Mouse (Mus musculus) hematopoietic stem cell, adult 5-6 weeks (primary cell): ENCODE data around the gene Ap3d1. TPM values are rescaled to one million over a fixed set of nuclear protein-coding genes. Genes with fewer than 3 reads are reported as not detected.

ENCODE experiments used
- ATAC-seq, 2 experiments: fragments of 125-278 bp in 1 of 2; replicated peaks in 1 of 2; 2 replicates each; pipeline ENCODE4 v1.8.0; 2016 to 2017; ENCODE audit warnings: inconsistent platforms in 2 of 2, mild to moderate bottlenecking in 2 of 2, moderate number of reproducible peaks in 2 of 2, low read depth in 1 of 2, moderate TSS enrichment in 1 of 2; ENCODE audit not compliant: low FRiP score in 2 of 2, poor library complexity in 2 of 2, severe bottlenecking in 2 of 2, insufficient read depth in 1 of 2, low TSS enrichment in 1 of 2
- total RNA-seq: library from RNA; stranded (forward); fragments of 172-1452, 232-1000 nt; gene quantifications from 2 replicates; pipeline ENCODE4 v1.2.3, GENCODE M21; 2017

Gene Ap3d1
- total RNA-seq, 1 experiment from 2014 or later: 37.7 TPM

DNA sequence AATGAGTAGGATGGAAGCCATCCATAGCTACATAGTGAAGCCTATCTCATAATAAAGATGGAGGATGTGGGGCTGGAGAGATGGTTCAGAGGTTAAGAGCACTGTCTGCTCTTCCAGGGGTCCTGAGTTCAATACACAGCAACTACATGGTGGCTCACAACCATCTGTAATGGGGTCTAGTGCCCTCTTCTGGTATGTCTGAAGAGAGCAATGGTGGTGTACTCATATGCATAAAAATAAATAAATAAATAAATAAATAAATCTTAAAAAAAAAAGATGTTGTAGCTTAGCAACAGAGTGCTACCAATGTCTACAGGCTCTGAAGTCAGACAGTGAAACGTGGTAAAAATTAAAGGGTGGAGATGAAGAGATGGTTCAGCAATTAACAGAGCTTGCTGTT lies 3.4 kb downstream of the Ap3d1 start:
- no peak for ATAC-seq

DNA sequence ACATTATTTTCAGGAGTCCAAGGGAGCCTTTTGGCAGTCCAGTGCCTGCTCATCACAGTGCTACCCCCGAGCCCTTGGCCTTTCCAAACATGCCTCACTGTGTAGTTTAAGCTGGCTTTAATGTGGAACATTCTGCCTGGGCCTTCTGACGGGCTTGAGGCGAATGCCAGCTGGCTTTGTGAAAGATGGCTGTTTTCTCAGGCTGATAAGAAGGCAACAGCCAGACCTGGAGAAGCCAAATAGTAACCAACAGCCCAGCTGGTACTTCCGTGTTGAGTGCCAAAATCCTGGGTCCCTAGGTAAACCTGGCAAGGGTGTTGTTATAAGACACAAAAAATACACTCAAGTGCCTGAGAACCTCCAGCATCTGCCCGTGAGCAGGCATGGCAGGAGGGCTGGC lies 5.3 kb downstream of the Ap3d1 start:
- no peak for ATAC-seq

DNA sequence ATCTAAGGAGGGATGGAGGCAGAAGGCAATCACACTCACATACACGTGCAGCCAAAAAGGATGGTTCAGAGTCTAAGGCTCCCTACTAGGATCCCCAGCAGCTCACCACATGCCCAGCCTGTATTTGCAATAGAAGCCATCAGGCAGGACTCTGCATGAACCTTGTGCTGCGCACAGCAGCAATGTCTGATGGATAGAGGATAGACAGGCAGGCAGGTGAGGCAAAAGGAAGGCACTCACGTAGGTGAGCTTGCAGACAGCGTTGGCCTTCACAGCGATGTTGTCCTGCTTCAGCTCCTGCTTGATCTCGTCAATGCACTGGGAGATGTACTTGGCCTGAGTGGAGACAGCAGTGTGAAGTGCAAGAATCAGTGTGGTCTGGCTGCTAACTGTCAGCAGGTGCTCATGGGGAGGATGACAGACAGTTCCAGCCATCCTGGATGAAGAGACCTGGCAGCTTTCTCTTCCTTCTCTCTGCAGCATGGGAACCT lies 9.4 kb downstream of the Ap3d1 start:
- no peak for ATAC-seq

- no peak for ATAC-seq
These were observed 14.5 kb downstream of the Ap3d1 start for GRCm38 (mm10) chr10:80727369-80728127.

GRCm38 (mm10) chr10:80717281-80717680 lies 24.8 kb downstream of the Ap3d1 start:
- ATAC-seq: no peak

DNA sequence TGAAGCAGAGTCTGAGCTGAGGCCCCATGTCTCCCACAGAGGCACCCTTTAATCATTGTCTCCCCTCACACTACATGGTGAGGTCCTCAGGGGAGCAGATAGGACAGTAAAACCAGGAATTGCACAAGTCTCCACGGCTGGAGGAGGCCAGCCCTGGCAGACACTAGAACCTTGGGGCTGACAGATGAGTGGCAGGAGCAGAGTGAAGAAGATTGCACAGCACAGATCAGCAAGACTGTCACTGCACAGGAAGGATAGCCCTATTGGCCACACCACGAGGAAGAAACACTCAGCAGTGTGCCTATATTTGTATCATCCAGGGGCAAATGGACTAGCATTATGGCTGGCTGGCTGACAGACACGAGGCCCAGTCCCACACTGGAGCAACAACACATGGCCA lies 31.2 kb downstream of the Ap3d1 start:
- ATAC-seq: no peak

DNA sequence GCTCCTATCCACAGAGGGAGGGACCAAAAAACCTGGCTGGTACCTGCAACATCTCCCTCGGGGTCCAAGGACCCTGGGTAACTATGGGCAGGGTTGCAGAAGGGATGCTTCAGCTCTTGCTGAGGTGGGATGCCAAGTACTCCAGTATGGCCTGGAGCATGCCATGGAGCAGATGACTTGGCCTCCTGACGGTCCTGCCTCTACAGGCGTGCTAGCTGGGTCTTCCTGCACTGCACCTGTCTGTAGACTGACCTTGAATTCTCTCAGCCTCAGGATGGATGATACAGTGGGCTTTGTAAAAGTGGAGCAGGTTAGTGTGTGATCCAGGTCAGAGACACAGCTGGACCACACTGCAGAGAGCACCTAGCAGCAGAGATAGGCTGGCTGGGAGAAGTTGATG lies 36.6 kb downstream of the Ap3d1 start:
- no peak for ATAC-seq

DNA sequence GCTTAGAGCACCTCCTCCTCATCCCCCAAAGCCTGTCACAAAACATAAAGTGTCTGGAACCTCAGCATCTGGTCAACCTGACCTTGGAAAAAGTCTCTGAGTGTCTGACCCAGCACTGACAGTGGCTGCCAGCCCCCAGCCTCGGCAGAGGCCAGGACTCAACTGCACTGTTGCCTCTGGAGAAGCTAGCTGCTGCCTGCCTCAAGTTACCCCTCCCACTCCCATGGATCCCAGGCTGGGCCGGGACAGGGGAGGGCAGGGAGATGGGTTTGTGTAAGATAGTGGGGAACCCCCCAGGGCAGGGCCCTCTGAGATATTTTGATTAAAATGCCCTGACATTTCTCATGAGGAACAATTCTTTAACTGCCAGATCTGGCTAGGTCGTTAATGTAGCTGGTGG lies 37.0 kb downstream of the Ap3d1 start:
- ATAC-seq: no peak

GRCm38 (mm10) chr10:80704418-80704817 lies 37.6 kb downstream of the Ap3d1 start:
- ATAC-seq: no peak

- ATAC-seq: no peak
These were observed 38.4 kb downstream of the Ap3d1 start for GRCm38 (mm10) chr10:80703643-80704042.

DNA sequence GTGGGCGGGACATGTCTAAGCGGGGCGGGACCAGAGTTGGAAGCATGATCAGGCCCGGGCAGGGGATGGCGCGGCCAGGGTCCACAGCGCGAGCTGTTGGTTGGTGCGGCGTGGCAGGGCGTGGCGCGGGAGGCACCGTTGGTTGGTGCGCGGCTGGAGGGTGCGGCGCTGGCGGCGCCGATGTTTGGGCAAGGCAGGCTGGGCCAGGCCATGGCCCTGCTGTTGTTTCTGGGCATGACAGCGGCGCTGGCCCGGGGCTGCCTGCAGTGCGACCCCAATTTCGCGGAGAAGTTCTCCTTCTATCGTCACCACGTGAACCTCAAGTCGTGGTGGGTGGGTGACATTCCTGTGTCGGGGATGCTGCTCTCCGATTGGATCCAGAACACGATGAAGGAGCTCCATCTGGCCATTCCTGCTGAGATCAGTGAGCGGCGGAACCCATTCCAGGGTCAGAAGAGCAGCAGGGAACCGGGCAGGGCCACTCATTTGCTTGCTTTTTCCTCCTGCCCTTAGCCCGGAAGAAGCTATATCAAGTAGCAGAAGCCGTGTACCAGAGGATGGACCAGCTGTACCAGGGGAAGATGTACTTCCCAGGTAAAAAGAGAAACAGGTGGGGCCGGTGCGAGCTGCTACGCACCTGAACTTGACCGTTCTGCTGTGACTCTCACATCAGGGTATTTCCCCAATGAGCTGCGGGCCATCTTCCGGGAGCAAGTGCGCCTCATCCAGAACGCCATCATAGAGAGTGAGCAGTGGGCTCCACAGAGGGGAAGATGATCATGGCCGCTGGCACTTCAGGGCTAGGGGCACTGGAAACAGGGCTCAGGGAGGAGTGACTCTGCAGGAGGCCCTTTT lies 39.3 kb downstream of the Ap3d1 start:
- peak; percentile 61 to 73 for ATAC-seq

- peak; percentile 81 to 90 for ATAC-seq
These were observed 40.1 kb downstream of the Ap3d1 start, which contains the start of the genes Mob3a and Izumo4 for GRCm38 (mm10) chr10:80701721-80702535. Mob3a (minus strand) TSS chr10:80701977. Izumo4 (plus strand) TSS chr10:80702184.

GRCm38 (mm10) chr10:80700732-80701131 lies 41.3 kb downstream of the Ap3d1 start:
- ATAC-seq: peak; percentile 14; a peak in 3 of 4 replicates

- ATAC-seq: no peak
These were observed 42.0 kb downstream of the Ap3d1 start for GRCm38 (mm10) chr10:80700038-80700504.

DNA sequence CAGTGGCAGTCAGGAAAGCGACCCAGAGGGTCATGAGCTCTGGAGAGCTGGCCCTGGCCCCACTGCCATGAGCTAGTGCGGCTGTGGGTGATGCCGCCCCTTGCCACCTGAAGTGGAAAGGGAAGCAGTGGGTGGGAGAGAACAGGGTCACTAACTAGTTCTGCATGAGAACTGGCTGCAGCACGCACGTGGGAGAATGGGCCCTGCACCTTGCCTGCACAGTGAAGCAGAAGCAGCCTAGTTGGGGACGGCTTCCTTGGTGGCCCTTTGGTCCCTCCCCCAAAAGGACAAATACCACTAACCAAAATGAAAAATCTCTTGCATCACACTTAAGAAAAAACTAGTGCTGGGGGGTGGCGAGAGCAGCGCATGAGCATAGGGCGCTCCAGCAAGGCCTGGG lies 43.5 kb downstream of the Ap3d1 start:
- ATAC-seq: no peak

DNA sequence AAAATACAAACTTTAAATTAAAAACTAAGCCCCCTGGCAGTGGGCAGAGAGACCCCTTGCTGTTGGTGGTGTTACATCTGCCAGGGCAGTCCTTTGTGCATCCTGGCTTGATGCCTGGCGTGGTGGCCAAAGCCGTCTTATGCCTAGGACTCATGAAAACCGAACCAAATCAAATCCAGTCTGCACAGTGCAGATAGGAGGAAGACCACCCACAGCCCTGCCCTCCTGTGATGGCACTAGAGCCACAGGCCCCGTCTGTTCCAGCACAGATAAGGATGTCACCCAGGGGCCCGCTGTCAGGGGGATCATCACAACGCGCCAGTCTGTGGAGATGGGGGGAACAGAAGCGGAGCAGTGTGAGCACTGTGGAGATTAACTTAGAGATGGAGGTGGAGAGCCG lies 44.3 kb downstream of the Ap3d1 start:
- ATAC-seq: no peak

- no peak for ATAC-seq
These were observed 44.7 kb downstream of the Ap3d1 start for GRCm38 (mm10) chr10:80697393-80697787.
